Mouse (Mus musculus): Measurements from ENCODE around the gene Zfp207.
"Not testable (repeated sequence)": the region's sequence is repeated elsewhere in the genome, so short reads cannot be mapped to it uniquely, and the experiment has no call there.

The Zfp207 gene

GRCm38 (mm10) chr11:80383019-80383625, at the start of gene Zfp207:
Gene Zfp207, plus strand, starts transcription at chr11:80383279.
- DNase-seq = peak; percentile 97

DNA sequence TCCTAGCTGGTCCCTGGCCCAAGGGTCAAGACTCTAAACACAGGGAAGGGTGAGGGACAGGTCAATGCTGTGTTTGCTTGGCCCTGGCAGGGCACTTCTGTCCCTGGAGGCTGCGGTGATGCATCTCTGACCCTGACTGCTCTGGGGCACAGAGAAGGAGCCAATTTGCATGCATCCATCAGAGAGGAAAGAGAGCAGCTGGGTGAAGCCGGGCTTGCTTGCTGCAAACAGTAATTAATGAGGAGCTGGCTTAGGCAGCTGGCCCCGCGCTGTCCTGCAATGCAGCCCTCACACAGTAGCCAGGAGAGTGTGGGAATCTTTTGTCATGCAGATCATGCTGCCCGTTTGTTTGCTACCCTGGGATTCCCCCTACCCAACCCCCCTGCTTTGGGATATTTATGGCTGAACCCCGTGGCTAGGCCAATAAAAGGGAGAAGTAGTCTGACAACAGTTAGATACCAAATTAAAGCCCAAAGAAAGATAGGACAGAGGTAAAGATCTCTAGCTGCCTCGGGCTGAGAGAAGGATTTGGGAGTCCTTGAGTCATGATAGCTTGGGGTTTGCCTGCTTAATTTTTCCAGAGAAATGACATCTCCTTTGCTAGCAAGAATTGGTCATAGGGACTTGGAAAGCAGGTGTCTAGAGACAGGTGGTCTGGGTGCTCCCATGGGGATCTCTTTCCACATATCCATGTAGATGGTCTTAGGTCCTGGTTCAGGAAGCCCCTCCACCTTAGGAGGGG, 47.3 kb upstream of the Zfp207 start:
- DNase-seq = no peak

DNA sequence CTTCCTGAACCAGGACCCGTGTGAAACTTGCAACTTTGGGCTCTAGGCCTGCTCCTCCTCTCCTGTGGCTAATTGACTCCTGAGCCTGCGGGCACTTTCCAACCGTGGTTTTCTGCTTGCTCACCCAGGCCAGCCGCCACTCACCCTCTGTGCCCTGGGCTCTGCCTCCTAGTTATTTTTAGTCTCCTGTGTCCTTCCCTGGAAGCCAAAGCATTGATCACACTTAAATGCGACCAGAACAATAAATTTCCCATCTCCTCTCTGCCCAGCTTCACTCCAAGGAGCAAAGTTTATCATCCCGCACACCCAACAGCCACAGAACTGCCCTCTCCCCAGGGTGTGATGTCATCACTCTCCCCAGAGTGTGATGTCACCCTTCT, 46.7 kb upstream of the Zfp207 start:
- no peak for DNase-seq

GRCm38 (mm10) chr11:80342482-80342881, 40.6 kb upstream of the Zfp207 start:
- no peak for DNase-seq

GRCm38 (mm10) chr11:80351832-80352430, 31.1 kb upstream of the Zfp207 start:
- peak; percentile 33 for DNase-seq

DNA sequence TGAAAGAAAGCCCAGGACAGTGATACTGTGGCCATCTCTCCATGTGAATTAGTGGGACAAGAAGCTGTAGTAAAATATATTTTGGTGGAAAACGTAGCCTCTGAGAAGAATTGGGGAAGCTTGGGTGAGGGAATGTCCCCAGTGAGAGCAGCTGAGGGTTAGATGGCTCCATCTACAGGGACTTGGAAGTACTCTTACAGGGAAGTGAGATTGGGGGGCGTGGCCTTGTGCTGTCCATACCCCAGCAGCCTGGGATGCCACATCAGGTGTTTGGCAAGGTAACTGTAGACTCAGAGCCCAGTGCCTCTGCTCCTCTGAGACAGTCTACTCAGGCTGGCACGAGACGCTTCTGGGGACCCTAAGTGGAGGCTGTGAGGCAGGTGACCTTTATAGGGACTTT, 28.2 kb upstream of the Zfp207 start:
- DNase-seq = no peak

GRCm38 (mm10) chr11:80368949-80369348, 14.1 kb upstream of the Zfp207 start:
- DNase-seq = no peak

DNA sequence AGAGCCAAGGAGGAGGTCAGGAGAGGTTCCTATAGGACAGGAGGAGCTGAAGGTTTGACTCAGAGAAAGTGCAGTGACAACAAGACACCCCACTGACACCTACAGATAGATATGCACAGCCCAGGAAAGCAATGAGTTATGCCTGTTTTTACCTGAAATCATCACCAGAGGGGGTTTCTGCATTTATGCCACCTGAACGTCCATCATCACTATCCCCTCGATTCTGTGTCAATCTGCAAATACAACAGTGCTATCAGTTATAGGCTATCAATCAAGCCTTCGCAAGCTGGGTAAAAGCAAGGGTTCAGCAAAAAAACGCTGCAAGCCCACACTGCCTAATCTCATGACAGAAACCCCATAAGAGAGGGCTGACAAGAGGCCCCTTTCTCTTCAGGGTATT, 6.4 kb upstream of the Zfp207 start:
- DNase-seq = no peak

GRCm38 (mm10) chr11:80377712-80378451, 5.2 kb upstream of the Zfp207 start, which contains the start of gene 5730455P16Rik:
Gene 5730455P16Rik, minus strand, starts transcription at chr11:80378034.
- peak; percentile 71 for DNase-seq

DNA sequence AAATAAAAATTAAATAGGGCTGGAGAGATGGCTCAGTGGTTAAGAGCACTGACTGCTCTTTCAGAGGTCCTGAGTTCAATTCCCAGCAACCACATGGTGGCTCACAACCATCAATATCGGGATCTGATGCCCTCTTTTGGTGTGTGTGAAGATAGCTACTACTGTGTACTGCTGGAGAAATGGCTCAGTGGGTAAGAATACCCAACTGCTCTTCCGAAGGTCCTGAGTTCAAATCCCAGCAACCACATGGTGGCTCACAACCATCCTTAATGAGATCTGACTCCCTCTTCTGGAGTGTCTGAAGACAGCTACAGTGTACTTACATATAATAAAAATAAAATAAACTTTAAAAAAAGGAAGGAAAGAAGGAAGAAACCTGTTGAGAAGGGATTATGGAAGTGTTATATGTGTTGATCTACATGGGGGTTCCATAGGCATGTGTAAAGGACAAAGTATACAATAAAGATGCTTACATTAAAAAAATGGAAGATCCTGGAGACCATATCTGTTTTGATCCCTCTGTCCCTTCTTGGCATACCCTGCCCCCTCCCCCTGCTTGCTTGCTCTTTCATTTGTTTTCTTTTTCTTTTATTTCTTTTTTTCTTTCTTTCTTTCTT, 4.5 kb upstream of the Zfp207 start:
- DNase-seq = not testable (repeated sequence)

GRCm38 (mm10) chr11:80379184-80379583, 3.9 kb upstream of the Zfp207 start:
- not testable (repeated sequence) for DNase-seq

DNA sequence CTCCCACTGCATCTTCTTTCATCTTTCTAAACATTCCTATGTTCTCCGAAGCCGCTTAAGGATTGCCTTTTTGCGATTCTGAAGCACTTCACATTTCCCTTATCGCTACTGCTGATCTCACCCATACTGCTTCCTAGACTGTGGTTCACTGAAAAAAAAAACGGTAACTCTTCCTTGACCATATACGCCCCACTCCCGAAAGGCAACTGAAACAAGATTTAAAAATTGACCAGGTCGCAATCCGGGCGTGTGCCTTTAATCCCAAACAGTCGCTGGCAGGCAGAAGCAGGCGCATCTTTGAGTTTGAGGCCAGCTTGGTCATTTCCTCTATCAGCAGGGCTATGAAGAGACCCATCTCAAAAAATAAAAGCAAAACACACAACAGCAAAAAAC, 457 bp upstream of the Zfp207 start:
- DNase-seq = no peak

GRCm38 (mm10) chr11:80383626-80384046, 557 bp downstream of the Zfp207 start:
- no peak for DNase-seq

- DNase-seq = no peak
Observed at GRCm38 (mm10) chr11:80384461-80384860, 1.4 kb downstream of the Zfp207 start.

DNA sequence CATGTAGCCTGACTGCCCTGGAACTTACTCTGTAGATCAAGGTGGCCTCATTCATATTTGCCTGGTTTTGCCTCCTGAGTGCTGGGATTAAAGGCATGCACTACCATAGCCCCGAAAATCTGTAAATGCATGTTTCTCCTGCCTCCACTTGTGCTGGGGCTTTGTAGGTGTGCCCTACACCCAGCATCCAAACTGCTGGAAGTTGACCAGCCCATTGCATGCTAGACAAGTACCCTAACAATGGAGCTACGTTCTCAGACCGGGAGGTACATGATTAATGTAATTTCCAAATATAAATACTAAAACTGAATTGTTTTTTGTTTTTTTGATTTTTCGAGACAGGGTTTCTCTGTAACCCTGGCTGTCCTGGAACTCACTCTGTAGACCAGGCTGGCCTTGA, 2.0 kb downstream of the Zfp207 start:
- DNase-seq = no peak

- DNase-seq = no peak
Observed at GRCm38 (mm10) chr11:80386790-80387189, 3.7 kb downstream of the Zfp207 start.

DNA sequence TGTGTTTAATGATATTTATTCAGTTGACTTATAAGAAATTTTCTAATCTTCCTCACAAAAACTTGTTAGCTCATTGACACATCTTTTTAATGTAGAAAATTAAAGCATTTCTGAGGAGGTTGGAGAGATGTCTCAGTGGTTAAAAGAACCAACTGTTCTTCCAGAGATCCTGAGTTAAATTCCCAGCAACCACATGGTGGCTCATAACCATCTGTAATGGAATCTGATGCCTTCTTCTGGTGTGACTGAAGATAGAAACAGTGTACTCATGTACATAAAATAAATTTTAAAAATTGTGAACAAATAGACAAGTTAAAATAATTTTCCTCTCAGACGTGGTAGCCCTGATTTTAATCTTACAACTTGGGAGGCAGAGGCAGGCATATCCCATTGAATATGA, 6.8 kb downstream of the Zfp207 start:
- DNase-seq = no peak

GRCm38 (mm10) chr11:80391407-80392120, 8.5 kb downstream of the Zfp207 start:
- no peak for DNase-seq

DNA sequence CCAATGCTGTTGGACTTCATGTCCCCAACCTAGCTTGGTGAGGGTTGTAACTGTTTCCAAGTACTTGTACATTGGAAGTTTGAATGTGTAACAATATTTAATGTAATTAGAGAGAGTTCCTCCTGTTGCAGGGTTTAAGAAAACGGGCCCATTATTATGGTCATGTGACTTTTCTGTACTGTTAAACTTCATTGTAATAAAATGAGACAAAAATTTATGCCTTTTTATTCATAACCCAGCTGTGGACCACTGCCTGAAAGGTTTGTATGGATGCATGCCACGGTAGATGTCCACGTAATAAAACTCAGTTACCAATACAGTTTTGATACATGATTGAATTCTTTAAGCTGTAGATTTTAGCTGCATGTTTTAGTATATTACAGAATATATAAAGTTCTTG, 12.9 kb downstream of the Zfp207 start:
- DNase-seq = no peak

GRCm38 (mm10) chr11:80396617-80397016, 13.5 kb downstream of the Zfp207 start:
- no peak for DNase-seq

GRCm38 (mm10) chr11:80407878-80408277, 24.8 kb downstream of the Zfp207 start:
- DNase-seq = not testable (repeated sequence)

- DNase-seq = no peak
Observed at GRCm38 (mm10) chr11:80410377-80410776, 27.3 kb downstream of the Zfp207 start.

Measured in kidney, adult 11 months (tissue).